Comparison of ENCODE assay signal across 19 mouse cellular contexts in the genomic region with DNA sequence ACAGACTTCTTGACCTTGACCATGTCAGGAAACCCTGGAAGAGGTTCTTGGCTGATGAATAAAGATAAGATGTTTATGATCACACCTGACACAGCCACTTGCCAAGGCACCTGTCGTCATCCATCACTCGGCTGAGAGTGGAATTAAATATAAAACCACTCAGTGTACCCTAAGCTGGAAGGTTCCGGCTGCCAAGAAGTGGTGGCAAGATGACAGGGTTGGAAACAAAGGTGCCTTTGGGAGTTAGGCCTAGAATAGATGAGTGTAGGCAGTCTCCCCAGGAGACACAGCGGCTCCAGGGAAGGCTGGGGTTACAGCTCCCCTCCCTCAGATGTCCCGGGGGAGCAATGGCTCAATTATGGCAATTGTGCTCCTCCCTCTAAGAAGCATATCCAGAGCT.
DNase-seq lines count a peak whose midpoint lies in the region; ATAC-seq and TF ChIP-seq lines count a peak whose summit lies in the region.
"Had no signal": no experiment of that assay in that cellular context is flagged by ENCODE, and none has a peak within 500 bp of the region (broad histone marks: within the 10 kb centered on the region; RNA-seq: fewer than 3 reads in every experiment).

No protein-coding gene starts in this region.

- TF ChIP-seq EP300 in stomach, postnatal 0 days (optimal IDR thresholded peaks at IDR 0.05), result no peak

- no peak overlapping the region for H3K27ac ChIP-seq in embryonic facial prominence, embryonic 12.5 days
- H3K27ac ChIP-seq in embryonic facial prominence, embryonic 10.5 days (replicated peaks), result no peak overlapping the region
- no peak overlapping the region for H3K27ac ChIP-seq in kidney, adult 2 months (ENCODE audit: insufficient read depth, low read depth, low read length)
- H3K27ac ChIP-seq in stomach, embryonic 15.5 days, result no peak overlapping the region
- H3K27ac ChIP-seq in stomach, postnatal 0 days (replicated peaks), result no peak overlapping the region
- H3K27ac ChIP-seq: forebrain, embryonic 12.5 days; liver, embryonic 15.5 days; midbrain, embryonic 10.5 days had no signal

- no peak overlapping the region for H3K4me2 ChIP-seq in embryonic facial prominence, embryonic 12.5 days (replicated peaks)
- H3K4me2 ChIP-seq in stomach, embryonic 15.5 days, result no peak overlapping the region
- no peak overlapping the region for H3K4me2 ChIP-seq in stomach, postnatal 0 days (replicated peaks; ENCODE audit: low read depth)
- H3K4me2 ChIP-seq: forebrain, embryonic 12.5 days; heart, embryonic 11.5 days; liver, embryonic 15.5 days had no signal

- no peaks in the 10 kb centered on the region for H3K27me3 ChIP-seq in embryonic facial prominence, embryonic 12.5 days
- H3K27me3 ChIP-seq in embryonic facial prominence, embryonic 10.5 days (replicated peaks; ENCODE audit: low read depth, poor library complexity, severe bottlenecking), result no peaks in the 10 kb centered on the region
- H3K27me3 ChIP-seq in kidney, adult 2 months (replicated peaks; ENCODE audit: control insufficient read depth, insufficient read depth, low read length), result no peaks in the 10 kb centered on the region; the same call in 1 of the 2 replicates
- H3K27me3 ChIP-seq in stomach, embryonic 15.5 days (replicated peaks), result no peaks in the 10 kb centered on the region
- H3K27me3 ChIP-seq in stomach, postnatal 0 days (ENCODE audit: control insufficient read depth, insufficient read depth, low read length), result no peaks in the 10 kb centered on the region
- H3K27me3 ChIP-seq: forebrain, embryonic 12.5 days; liver, embryonic 15.5 days had no signal

- TF ChIP-seq POLR2A in kidney, adult 2 months (IDR thresholded peaks at IDR 0.05; ENCODE audit: low read depth, low read length), result no peak

- no peaks in the 10 kb centered on the region for H3K9me3 ChIP-seq in embryonic facial prominence, embryonic 12.5 days
- no peaks in the 10 kb centered on the region for H3K9me3 ChIP-seq in embryonic facial prominence, embryonic 10.5 days
- no peaks in the 10 kb centered on the region for H3K9me3 ChIP-seq in stomach, embryonic 15.5 days
- H3K9me3 ChIP-seq in stomach, postnatal 0 days (ENCODE audit: control insufficient read depth, low read length), result no peaks in the 10 kb centered on the region
- H3K9me3 ChIP-seq: forebrain, embryonic 12.5 days; liver, embryonic 15.5 days; midbrain, embryonic 10.5 days had no signal

- intact Hi-C loops in left cerebral cortex, postnatal 10 days (cut with DNase I), result no loop called here

- no peaks in the 10 kb centered on the region for H3K4me1 ChIP-seq in embryonic facial prominence, embryonic 12.5 days
- H3K4me1 ChIP-seq in embryonic facial prominence, embryonic 10.5 days, result no peaks in the 10 kb centered on the region
- H3K4me1 ChIP-seq in kidney, adult 2 months (ENCODE audit: control insufficient read depth, insufficient read depth, low read length), result no peaks in the 10 kb centered on the region
- H3K4me1 ChIP-seq in stomach, embryonic 15.5 days, result no peaks in the 10 kb centered on the region
- H3K4me1 ChIP-seq in stomach, postnatal 0 days (replicated peaks; ENCODE audit: control insufficient read depth, insufficient read depth), result no peaks in the 10 kb centered on the region
- H3K4me1 ChIP-seq: forebrain, embryonic 12.5 days; liver, embryonic 15.5 days; midbrain, embryonic 10.5 days had no signal

- ATAC-seq in embryonic facial prominence, embryonic 12.5 days (ENCODE audit: insufficient number of reproducible peaks, insufficient read depth, low FRiP score, low TSS enrichment), result 0 out of 2 replicates have a peak, but pooled peaks have one; percentile 22
- ATAC-seq in stomach, embryonic 15.5 days (ENCODE audit: insufficient read depth, low FRiP score, low read depth), result 0 out of 2 replicates have a peak, but pooled peaks have one; percentile 7
- no peak for ATAC-seq in stomach, postnatal 0 days (ENCODE audit: low FRiP score, low TSS enrichment)
- ATAC-seq: hindbrain, embryonic 16.5 days; intestine, postnatal 0 days had no signal

- no peaks in the 10 kb centered on the region for H3K36me3 ChIP-seq in embryonic facial prominence, embryonic 12.5 days
- H3K36me3 ChIP-seq in embryonic facial prominence, embryonic 10.5 days (replicated peaks), result no peaks in the 10 kb centered on the region
- H3K36me3 ChIP-seq in kidney, adult 2 months (ENCODE audit: control insufficient read depth, insufficient read depth, low read length), result no peaks in the 10 kb centered on the region
- no peaks in the 10 kb centered on the region for H3K36me3 ChIP-seq in stomach, embryonic 15.5 days
- no peaks in the 10 kb centered on the region for H3K36me3 ChIP-seq in stomach, postnatal 0 days (ENCODE audit: control insufficient read depth, insufficient read depth, low read length)
- H3K36me3 ChIP-seq: forebrain, embryonic 12.5 days; liver, embryonic 15.5 days; midbrain, embryonic 10.5 days had no signal

- H3K4me3 ChIP-seq in embryonic facial prominence, embryonic 12.5 days, result no peak overlapping the region
- H3K4me3 ChIP-seq in embryonic facial prominence, embryonic 10.5 days, result no peak overlapping the region
- no peak overlapping the region for H3K4me3 ChIP-seq in kidney, adult 2 months (ENCODE audit: insufficient read depth, low read depth, low read length)
- H3K4me3 ChIP-seq in stomach, embryonic 15.5 days (replicated peaks), result no peak overlapping the region
- H3K4me3 ChIP-seq in stomach, postnatal 0 days (ENCODE audit: low read depth, low read length), result no peak overlapping the region
- H3K4me3 ChIP-seq: erythroblast, embryonic 14.5 days; forebrain, embryonic 12.5 days; liver, embryonic 15.5 days; midbrain, embryonic 10.5 days had no signal

- TF ChIP-seq CTCF in kidney, adult 2 months (conservative IDR thresholded peaks at IDR 0.05; ENCODE audit: insufficient read depth, insufficient read length, low read depth, low read length), result no peak
- TF ChIP-seq CTCF in stomach, postnatal 0 days (IDR thresholded peaks at IDR 0.05; ENCODE audit: low read depth), result no peak

- H3K9ac ChIP-seq in embryonic facial prominence, embryonic 12.5 days, result no peak overlapping the region
- no peak overlapping the region for H3K9ac ChIP-seq in stomach, embryonic 15.5 days
- no peak overlapping the region for H3K9ac ChIP-seq in stomach, postnatal 0 days (ENCODE audit: low read length)
- H3K9ac ChIP-seq: forebrain, embryonic 12.5 days; liver, embryonic 15.5 days had no signal

- WGBS in embryonic facial prominence, embryonic 12.5 days, result 73% methylated on average over 5 of the region's 5 CpGs
- WGBS in embryonic facial prominence, embryonic 10.5 days, result 83% methylated on average over 5 of the region's 5 CpGs
- WGBS in kidney, adult 2 months, result 50% methylated on average over 5 of the region's 5 CpGs
- WGBS in stomach, embryonic 15.5 days, result 77% methylated on average over 5 of the region's 5 CpGs
- WGBS in stomach, postnatal 0 days, result 78% methylated on average over 5 of the region's 5 CpGs

- no peak for DNase-seq in embryonic facial prominence, embryonic 10.5 days (ENCODE audit: low spot score)
- peak; percentile 9 for DNase-seq in kidney, adult 2 months
- no peak for DNase-seq in kidney, postnatal 4 days
- no peak for DNase-seq in stomach, postnatal 0 days (ENCODE audit: low spot score)
- peak; percentile 56 for DNase-seq in skeletal muscle tissue, adult 2 months (ENCODE audit: low read depth, low spot score)
- no peak for DNase-seq in left cerebral cortex, postnatal 10 days (ENCODE audit: extremely low spot score in 1 of 2, low spot score in 2 of 2)
- DNase-seq: cerebellum, adult 9-10 months; kidney, postnatal 10 days; liver; lung, postnatal 10 days had no signal

Comparison
In these comparisons a context has a peak if more than half of its experiments do, and no peak if none do; other contexts are left out.
1. DNase-seq: peak in kidney, adult 2 months (single experiment) and skeletal muscle tissue, adult 2 months (single experiment); none in embryonic facial prominence, embryonic 10.5 days (single experiment), kidney, postnatal 4 days (0 of 2), stomach, postnatal 0 days (single experiment) and left cerebral cortex, postnatal 10 days (0 of 2).